Mouse (Mus musculus) ovary, adult 18-20 months (tissue): ENCODE data around the gene Ttc39b.

Source experiments
- DNase-seq: peaks from one replicate; pipeline ENCODE4 v3.0.0; 2022; ENCODE audit warnings: low spot score, mixed read lengths

Ttc39b gene

GRCm38 (mm10) chr4:83183288-83183930 lies 140.6 kb downstream of the Ttc39b start:
- DNase-seq: peak; percentile 7

- DNase-seq: no peak
Observed at GRCm38 (mm10) chr4:83182178-83183068, 141.6 kb downstream of the Ttc39b start.

GRCm38 (mm10) chr4:83177471-83177870 lies 146.6 kb downstream of the Ttc39b start:
- DNase-seq: no peak

DNA sequence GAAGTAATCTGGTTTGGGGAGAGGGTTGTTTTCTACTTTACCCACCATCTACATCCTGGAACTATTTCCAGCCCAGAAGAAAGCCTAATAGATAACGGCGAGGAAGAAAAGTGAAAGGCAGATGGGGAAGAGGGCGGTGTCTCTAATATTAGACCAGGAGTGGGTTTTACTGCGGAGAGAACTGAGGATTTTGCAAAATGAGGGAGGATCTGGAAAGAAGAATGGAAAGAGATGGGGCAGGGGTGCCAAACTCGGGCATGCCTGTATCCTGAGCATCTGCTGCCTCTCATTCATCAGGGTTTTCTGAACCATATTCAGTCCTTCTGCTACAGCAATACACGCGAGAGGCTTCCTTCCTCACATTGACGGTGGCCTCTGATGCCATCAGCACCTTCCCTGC lies 149.1 kb downstream of the Ttc39b start:
- DNase-seq: no peak

DNA sequence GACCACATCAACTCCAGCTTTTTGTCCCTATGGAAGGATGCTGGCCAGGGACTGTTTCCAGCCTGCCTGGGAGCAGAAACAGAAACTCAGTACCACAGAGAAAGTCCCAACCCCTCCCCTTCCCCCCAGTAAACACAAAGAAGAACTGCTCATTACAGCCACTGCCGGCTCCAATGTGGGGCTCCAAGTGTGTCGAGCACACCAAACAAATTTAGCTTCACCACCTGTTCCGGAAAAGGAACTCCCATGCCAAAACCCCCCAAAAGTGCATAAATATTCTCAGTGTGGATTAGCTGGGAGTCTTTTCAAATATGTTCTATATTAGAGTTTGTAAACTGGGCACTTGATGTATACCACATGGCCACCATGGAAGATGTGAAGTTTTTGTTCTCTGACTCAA lies 151.8 kb downstream of the Ttc39b start:
- DNase-seq: no peak

DNA sequence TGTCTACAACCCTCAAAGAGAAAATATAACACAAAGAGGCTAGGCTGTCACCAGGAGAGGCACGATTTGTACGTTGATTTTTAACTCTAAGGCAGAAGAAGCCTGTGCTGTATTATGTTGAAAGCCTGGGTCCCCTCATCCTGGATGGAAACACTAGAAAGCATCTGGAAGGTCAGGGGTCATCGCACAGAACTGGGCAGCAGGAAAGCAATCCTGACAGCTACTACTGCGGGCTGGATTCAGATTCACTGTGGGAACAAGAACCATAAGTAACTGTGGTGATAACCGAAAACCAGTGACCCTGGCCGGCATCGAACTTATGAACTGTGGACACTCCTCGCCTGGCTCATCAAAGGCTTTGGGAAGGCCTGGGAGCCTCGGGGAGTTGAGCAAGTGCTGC lies 153.3 kb downstream of the Ttc39b start:
- DNase-seq: no peak
